Mouse (Mus musculus): ENCODE measurements at regions not wholly inside any gene's neighbourhood (a gene's known extent, or its start where the extent isn't known, plus 50 kb on each side); places are given as distances from the start of the nearest gene placed in this dataset.

DNA sequence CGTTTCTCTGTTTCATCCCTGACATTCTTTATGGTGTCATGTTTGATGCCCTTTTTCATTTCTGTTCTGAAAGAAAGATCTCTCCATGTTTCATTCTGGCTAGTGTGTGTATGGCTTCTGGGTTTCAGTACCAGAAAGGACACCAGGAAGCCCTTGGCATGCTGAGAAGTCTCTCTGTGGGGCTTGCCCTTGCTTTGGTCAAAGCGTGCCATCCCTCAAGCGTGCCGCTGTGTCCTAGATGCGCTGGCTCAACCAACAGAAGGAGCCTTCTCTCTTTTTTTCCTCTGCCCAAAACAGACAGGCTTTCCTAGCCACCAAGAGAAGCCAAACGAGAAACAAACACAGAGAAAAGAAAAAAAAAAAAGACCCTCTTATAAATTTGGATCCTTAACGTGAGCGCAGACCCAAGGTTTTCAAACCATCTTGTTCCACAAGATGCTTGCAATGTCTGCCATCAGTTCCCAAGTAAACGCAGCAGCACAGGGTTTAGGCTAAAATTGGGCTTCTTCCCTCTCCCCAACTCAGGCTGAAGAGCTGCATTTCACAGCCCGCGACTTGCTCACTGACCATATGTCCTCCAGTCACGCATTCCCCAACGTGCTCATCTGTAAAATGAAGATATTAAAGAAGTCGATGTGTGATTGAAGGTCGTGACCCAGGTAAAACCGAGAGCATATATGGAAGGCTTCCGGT is 97.3 kb upstream of the Foxn2 start:
- no peak for DNase-seq (ENCODE audit: low read depth)

DNA sequence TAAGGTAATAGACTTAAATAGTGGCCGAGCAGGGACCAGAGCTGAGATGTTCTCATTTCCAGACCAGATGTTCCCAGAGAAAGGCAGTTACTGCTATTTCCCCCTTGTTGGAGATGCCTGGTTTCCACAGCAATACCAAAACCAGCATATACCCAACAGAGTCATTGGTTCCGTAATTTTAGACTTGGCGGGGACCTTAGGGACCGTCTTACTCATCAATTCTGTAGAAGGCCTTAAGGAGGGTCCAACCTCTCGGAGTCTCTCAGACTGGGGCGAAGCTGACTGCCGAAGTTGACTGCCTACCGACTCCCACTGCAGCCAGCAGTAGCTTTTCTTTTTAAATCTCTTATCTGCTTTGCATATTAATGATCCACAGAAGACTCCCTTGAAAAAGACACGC is 95.1 kb upstream of the Foxn2 start:
- no peak for DNase-seq (ENCODE audit: low read depth)

DNA sequence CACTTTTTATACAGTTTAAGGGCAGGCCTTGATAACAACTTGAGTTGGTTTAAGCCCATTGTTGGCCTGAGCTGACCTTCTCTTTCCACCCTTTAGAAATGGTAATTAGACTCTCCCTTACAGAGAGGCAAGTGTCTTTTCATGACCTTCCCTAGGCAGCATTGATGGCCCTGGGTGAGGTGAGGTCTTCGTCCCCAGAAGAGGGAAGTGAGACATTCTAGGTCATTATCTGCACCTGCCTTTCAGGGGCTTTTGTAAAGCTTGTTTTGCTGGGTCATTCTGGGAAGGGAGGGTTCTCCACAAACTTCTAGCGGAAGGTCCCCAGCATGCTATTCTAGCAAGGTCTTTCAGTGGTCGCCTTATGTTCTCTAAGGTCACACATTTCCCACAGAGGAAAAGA is 93.6 kb upstream of the Foxn2 start:
- no peak for DNase-seq (ENCODE audit: low read depth)

GRCm38 (mm10) chr17:88349825-88350460 is 90.6 kb upstream of the Foxn2 start:
- DNase-seq (ENCODE audit: low read depth), result no peak

DNA sequence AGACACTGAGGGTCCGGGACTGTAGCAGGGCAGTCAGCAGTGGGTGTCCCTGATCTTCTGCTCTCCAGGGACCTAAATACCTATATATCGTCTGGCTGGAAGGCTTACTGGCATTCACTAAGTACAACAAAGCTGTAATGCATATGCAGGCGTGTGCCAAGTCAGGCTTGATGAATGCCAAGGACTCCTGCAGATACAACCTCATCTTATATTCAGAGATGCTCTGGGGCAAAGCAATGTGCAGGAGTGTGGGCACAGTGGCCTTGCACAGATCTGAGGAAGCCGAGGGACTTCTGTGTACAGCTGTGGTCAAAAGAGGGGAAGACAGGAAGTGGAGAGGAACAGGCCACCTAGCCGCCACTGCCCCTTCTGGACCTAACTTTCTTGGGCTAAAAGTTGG is 89.5 kb upstream of the Foxn2 start:
- no peak for DNase-seq (ENCODE audit: low read depth)

- DNase-seq (ENCODE audit: low read depth), result no peak
Observed at GRCm38 (mm10) chr17:88352960-88353359, 87.6 kb upstream of the Foxn2 start.

- peak; percentile 14 for DNase-seq (ENCODE audit: low read depth)
Observed at GRCm38 (mm10) chr17:88361161-88361560, 79.3 kb upstream of the Foxn2 start.

- DNase-seq (ENCODE audit: low read depth), result no peak
Observed at GRCm38 (mm10) chr17:88362404-88362803, 78.1 kb upstream of the Foxn2 start.

DNA sequence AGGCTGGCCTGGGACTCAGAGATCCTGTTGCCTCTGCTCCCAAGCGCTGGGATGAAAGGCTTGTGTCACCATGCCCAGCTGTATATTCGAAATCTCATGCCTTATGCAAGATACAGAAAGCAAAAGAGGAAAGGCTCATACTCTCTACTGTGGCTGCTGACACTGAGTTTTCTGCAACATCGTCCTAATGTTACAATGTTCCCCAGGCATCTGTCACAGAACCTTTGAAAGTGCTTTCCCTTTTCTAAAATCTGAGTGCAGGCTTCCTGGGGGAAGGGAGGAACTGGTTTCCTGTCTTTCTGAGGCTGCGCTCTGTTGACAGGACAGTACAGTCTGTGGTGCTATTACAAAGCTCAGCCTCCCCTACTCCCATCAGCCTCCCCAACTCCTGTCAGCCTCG is 72.6 kb upstream of the Foxn2 start:
- DNase-seq (ENCODE audit: low read depth), result no peak

- no peak for DNase-seq (ENCODE audit: low read depth)
Observed at GRCm38 (mm10) chr17:88369971-88370370, 70.5 kb upstream of the Foxn2 start.

- peak; percentile 75 for DNase-seq (ENCODE audit: low read depth)
Observed at GRCm38 (mm10) chr17:88370676-88371075, 69.8 kb upstream of the Foxn2 start.

DNA sequence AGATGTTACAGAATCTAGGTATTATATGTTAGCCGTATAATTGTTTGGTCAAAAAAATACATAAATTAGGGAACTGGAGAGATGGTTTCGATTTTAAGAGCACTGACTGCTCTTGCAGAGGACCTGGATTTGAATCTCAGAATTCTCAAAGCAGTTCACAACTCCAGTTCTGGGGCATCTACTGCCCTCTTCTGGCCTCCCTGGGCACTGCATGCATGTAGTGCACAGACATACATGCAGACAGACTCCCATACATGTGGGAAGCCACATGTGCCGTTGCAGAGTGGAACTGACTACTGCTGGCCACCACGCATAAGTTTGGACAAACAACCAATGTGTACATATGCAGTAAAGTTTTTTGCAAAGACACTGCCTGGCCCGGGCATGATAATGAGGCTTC is 62.0 kb upstream of the Foxn2 start:
- no peak for DNase-seq (ENCODE audit: low read depth)

DNA sequence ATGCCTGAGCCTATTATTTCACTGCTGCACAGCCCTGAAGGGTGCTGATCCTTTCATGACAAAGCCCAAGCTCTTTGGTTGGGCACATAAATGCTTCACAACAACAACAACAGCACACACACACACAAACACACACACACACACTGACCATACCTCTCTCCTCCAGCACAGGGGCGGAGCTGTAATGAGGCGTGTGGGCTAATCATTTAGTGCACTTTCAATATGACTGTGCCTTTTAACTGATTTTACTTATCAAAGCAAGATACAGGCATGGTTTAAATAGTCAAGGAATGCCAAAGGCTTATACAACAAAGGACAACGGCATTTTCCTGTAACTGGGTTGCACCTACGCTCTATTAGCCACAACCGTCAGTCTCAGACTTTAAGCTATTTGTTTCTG is 61.1 kb upstream of the Foxn2 start:
- no peak for DNase-seq (ENCODE audit: low read depth)

- no peak for DNase-seq (ENCODE audit: low read depth)
Observed at GRCm38 (mm10) chr17:88381106-88381505, 59.4 kb upstream of the Foxn2 start.

GRCm38 (mm10) chr17:88383447-88383846 is 57.1 kb upstream of the Foxn2 start:
- no peak for DNase-seq (ENCODE audit: low read depth)

DNA sequence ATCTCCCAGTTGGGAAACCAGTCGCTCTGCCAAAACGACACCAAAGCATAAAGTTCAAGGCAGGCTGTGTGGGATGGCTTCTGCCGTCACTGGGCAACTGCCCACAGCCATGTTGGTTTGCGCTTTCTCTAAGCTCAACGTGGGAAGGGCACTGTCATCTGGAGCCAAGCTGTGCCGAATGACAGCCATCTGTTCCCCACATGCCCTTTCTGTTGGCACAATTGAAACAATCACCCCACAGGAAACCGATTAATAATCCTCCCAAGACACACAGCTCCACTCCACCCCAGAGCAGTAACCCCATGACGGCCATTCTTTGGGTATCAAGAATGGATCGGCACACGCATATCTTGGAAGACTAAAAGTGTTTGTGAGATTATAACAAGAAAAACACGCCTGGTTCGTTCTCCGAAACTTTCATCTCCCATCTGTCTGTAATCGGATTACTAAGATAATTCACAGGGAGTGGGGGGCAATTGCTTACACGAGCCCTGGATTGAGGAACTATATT is 52.0 kb upstream of the Foxn2 start:
- no peak for DNase-seq (ENCODE audit: low read depth)

DNA sequence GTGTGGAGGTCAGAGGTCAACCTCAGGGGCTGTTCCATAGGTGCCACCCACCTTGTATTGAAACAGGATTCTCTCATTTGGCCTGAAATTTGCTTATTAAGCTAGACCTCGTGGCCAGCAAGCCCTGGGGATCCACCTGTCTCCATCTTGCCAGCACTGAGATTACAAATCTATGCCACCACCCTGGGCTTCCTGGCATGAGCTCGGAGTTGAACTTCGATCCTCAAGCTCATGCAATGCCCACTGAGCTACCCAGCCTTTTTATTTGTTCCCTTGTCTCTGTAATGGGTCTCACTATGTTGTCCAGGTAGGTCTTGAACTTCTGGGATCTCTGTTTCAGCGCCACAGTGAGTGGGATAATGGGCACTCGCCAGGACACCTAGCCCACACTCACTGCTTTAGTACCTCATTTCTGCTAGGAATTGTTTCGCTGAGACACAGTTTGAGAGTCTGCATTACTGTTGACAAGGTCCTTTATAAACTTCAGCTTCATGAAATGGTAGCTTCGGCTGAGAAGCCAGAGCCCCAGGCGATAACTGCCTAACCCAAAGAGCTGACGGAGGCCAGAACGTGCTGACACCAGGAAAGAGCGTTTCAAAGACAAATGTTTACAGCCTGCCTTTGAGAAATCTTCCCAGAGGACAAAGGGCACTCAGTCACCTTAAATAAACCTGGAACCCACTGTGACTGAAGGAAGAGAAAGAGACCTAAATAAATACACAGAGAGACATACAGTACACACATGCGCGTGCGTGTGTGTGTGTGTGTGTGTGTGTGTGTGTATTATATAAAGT is 50.6 kb upstream of the Foxn2 start:
- no peak for DNase-seq (ENCODE audit: low read depth)

Measured in fibroblast of lung, adult 2 months (primary cell).